Mouse (Mus musculus): ENCODE measurements at regions not wholly inside any gene's neighbourhood (a gene's known extent, or its start where the extent isn't known, plus 50 kb on each side); places are given as distances from the start of the nearest gene placed in this dataset.

DNA sequence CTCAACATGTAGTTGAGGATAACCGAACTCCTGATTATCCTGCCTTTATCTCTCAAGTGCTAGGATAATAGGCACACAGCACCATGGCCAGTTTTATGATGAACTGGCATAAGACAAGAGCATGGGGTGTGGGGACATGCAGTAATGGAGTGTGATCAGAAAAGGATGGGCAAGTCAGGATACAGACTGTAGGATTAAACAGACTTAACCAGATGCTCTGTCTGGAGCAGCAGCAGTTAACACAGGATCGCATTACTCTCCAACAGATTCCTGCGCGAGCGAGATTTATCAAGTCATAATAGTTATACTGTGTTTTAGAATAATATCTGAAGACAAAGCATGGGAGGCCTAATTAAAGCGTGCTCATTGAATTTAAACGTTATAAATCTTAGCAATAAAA is 51.8 kb upstream of the Adtrp start:
- in situ Hi-C loops (cut with MboI, MseI) = no loop called here

DNA sequence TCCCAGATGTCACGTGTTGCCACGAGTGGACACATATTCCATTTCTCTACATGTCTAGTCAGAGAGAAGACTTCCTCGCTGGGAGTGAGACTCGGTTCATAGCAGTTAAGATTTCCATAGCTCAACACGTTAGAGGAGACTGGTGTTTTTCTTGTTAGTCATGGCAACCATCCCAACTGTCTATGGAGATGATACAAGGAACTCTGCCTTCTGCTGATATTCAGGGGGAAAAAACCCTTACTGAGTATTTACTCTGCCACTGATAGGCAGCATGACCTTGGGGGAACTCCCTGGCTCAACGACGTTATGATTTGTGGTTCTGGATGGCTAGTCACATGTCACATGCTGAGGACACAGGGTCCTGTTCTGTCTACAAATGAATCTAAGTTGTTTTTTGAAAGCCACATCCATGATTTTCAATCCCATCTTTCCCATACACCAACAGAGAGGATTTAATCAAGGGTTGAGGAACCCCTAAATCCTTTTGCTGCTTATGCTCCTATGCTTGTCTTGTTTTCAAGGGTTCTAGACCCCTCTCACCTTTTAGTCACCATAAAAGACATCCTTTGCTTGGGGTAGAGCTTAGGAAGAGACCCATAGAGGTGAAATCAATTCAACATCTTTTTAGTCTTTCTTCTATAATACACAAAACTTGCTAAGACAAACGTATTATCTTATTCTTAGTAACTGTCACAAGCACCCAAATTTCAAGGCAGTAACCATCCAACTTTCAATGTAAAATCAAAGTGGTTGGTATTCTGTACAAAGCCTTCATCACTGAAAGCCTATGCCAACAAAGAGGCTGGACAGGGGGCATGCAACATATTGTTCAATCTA is 50.2 kb upstream of the Adtrp start:
- in situ Hi-C loops (cut with MboI, MseI) = no loop called here
